Mouse (Mus musculus) MEL (cell line): ENCODE results near the gene Rasgrp1. TPM values are rescaled to one million over a fixed set of nuclear protein-coding genes. Genes with fewer than 3 reads are reported as not detected.

Source experiments
- DNase-seq: peaks from one replicate; pipeline ENCODE4 v3.0.0; 2011; ENCODE audit warnings: low read depth, low spot score
- H3K27ac ChIP-seq: 2 replicates; pipeline ENCODE4 v1.5.1; 2012; ENCODE audit warnings: low read depth, mild to moderate bottlenecking, control low read depth, low read length, moderate library complexity; ENCODE audit not compliant: control insufficient read depth
- H3K27me3 ChIP-seq, 2 experiments: fragments of 150-350 bp in 1 of 2; sonication (generic) in 1 of 2; 2 replicates each; pipeline ENCODE4 v1.6.1; 2012; ENCODE audit warnings: low read length in 2 of 2, mild to moderate bottlenecking in 2 of 2, improper control_type of control experiment in 1 of 2, moderate library complexity in 1 of 2; ENCODE audit not compliant: insufficient read depth in 2 of 2, control insufficient read depth in 1 of 2
- H3K36me3 ChIP-seq, 2 experiments: 2 replicates each; pipeline ENCODE4 v1.6.1; 2012 to 2014; ENCODE audit warnings: low read length in 2 of 2, improper control_type of control experiment in 1 of 2, inconsistent platforms in 1 of 2, mild to moderate bottlenecking in 1 of 2; ENCODE audit not compliant: insufficient read depth in 2 of 2, control insufficient read depth in 1 of 2
- H3K4me1 ChIP-seq, 2 experiments: fragments of 150-350 bp in 1 of 2; sonication (generic) in 1 of 2; 2 replicates each; pipeline ENCODE4 v1.6.1; 2012; ENCODE audit warnings: low read length in 2 of 2, improper control_type of control experiment in 1 of 2, mild to moderate bottlenecking in 1 of 2; ENCODE audit not compliant: insufficient read depth in 2 of 2, control insufficient read depth in 1 of 2
- H3K4me3 ChIP-seq, 2 experiments: fragments of 150-350 bp in 1 of 2; sonication (generic) in 1 of 2; 2 replicates each; pipeline ENCODE4 v1.5.1; 2012; ENCODE audit warnings: low read depth in 2 of 2, low read length in 2 of 2, mild to moderate bottlenecking in 2 of 2, moderate library complexity in 2 of 2, control low read depth in 1 of 2, improper control_type of control experiment in 1 of 2; ENCODE audit not compliant: control insufficient read depth in 1 of 2, insufficient read depth in 1 of 2
- H3K79me2 ChIP-seq: 2 replicates; pipeline ENCODE4 v1.6.1; 2012; ENCODE audit warnings: mild to moderate bottlenecking, low read length, moderate library complexity; ENCODE audit not compliant: control insufficient read depth, poor library complexity, insufficient read depth
- H3K9ac ChIP-seq: 2 replicates; pipeline ENCODE4 v1.6.1; 2012; ENCODE audit warnings: low read depth, mild to moderate bottlenecking, control low read depth, low read length, moderate library complexity; ENCODE audit not compliant: control insufficient read depth, poor library complexity, severe bottlenecking
- H3K9me3 ChIP-seq: fragments of 150-350 bp; sonication (generic); replicated peaks from 2 replicates; pipeline ENCODE4 v1.6.1; 2012; ENCODE audit warnings: mild to moderate bottlenecking, low read length, improper control_type of control experiment, moderate library complexity; ENCODE audit not compliant: insufficient read depth
- CHD1 ChIP-seq: IDR thresholded peaks from 2 replicates; pipeline ENCODE4 v1.6.1; 2012; ENCODE audit warnings: low read depth, mild to moderate bottlenecking, inconsistent platforms, low read length, improper control_type of control experiment
- CHD2 ChIP-seq: IDR thresholded peaks from 2 replicates; pipeline ENCODE4 v1.6.1; 2011; ENCODE audit warnings: low read length, improper control_type of control experiment
- E2F4 ChIP-seq: IDR thresholded peaks from 2 replicates; pipeline ENCODE4 v1.6.1; 2011; ENCODE audit warnings: low read depth, low read length, improper control_type of control experiment, borderline replicate concordance
- EP300 ChIP-seq, 2 experiments: IDR thresholded peaks; 2 replicates each; pipeline ENCODE4 v1.6.1; 2011; ENCODE audit warnings: improper control_type of control experiment in 2 of 2, low read length in 2 of 2, low read depth in 1 of 2, mild to moderate bottlenecking in 1 of 2
- JUND ChIP-seq: IDR thresholded peaks from 2 replicates; pipeline ENCODE4 v1.6.1; 2011; ENCODE audit warnings: low read depth, mild to moderate bottlenecking, improper control_type of control experiment, low read length
- MAX ChIP-seq: IDR thresholded peaks from 2 replicates; pipeline ENCODE4 v1.6.1; 2011; ENCODE audit warnings: low read length, improper control_type of control experiment
- MAZ ChIP-seq: IDR thresholded peaks from 2 replicates; pipeline ENCODE4 v1.6.1; 2012; ENCODE audit warnings: low read depth, mild to moderate bottlenecking, inconsistent platforms, low read length, improper control_type of control experiment
- MEF2A ChIP-seq: IDR thresholded peaks from 2 replicates; pipeline ENCODE4 v1.6.1; 2014; ENCODE audit warnings: low read depth, mild to moderate bottlenecking, inconsistent platforms, low read length, improper control_type of control experiment; ENCODE audit not compliant: poor library complexity, insufficient replicate concordance, severe bottlenecking; ENCODE audit errors: extremely low read depth
- MXI1 ChIP-seq: IDR thresholded peaks from 2 replicates; pipeline ENCODE4 v1.6.1; 2011; ENCODE audit warnings: mild to moderate bottlenecking, low read depth, low read length, improper control_type of control experiment
- MYC ChIP-seq: IDR thresholded peaks from 2 replicates; pipeline ENCODE4 v1.6.1; 2011; ENCODE audit warnings: low read depth, mild to moderate bottlenecking, low read length, improper control_type of control experiment, moderate library complexity
- POLR2A ChIP-seq, 2 experiments: IDR thresholded peaks; 2 replicates each; pipeline ENCODE4 v1.6.1; 2011 to 2012; ENCODE audit warnings: low read length in 2 of 2, mild to moderate bottlenecking in 2 of 2, control low read depth in 1 of 2, improper control_type of control experiment in 1 of 2, low read depth in 1 of 2, moderate library complexity in 1 of 2; ENCODE audit not compliant: control insufficient read depth in 1 of 2, insufficient read depth in 1 of 2, poor library complexity in 1 of 2
- POLR2AphosphoS2 ChIP-seq: IDR thresholded peaks from 2 replicates; pipeline ENCODE4 v1.6.1; 2011; ENCODE audit warnings: low read length, improper control_type of control experiment
- RAD21 ChIP-seq: IDR thresholded peaks from 2 replicates; pipeline ENCODE4 v1.6.1; 2011; ENCODE audit warnings: mild to moderate bottlenecking, low read depth, low read length, improper control_type of control experiment
- RCOR1 ChIP-seq: IDR thresholded peaks from 2 replicates; pipeline ENCODE4 v1.6.1; 2012; ENCODE audit warnings: low read depth, mild to moderate bottlenecking, inconsistent platforms, low read length, improper control_type of control experiment
- TBP ChIP-seq: IDR thresholded peaks from 2 replicates; pipeline ENCODE4 v1.8.0; 2011; ENCODE audit warnings: low read depth, low read length, improper control_type of control experiment
- USF1 ChIP-seq: IDR thresholded peaks from 2 replicates; pipeline ENCODE4 v1.6.1; 2014; ENCODE audit warnings: low read depth, mild to moderate bottlenecking, inconsistent platforms, low read length, improper control_type of control experiment, moderate library complexity
- ZMIZ1 ChIP-seq: IDR thresholded peaks from 2 replicates; pipeline ENCODE4 v1.6.1; 2012; ENCODE audit warnings: low read depth, mild to moderate bottlenecking, inconsistent platforms, low read length, improper control_type of control experiment, moderate library complexity
- ZNF384 ChIP-seq: IDR thresholded peaks from 2 replicates; pipeline ENCODE4 v1.6.1; 2012; ENCODE audit warnings: low read depth, mild to moderate bottlenecking, inconsistent platforms, low read length, improper control_type of control experiment
- polyA plus RNA-seq, 2 experiments: library from polyadenylated mRNA; stranded (reverse) in 1 of 2; unstranded in 1 of 2; fragments of >175 nt in 1 of 2; fragments of >200 nt in 1 of 2; gene quantifications; 2 replicates each; pipeline versions ENCODE4 v1.2.1 to v1.2.4; 2012; ENCODE audit warnings: low replicate concordance in 2 of 2, low read depth in 1 of 2; ENCODE audit not compliant: insufficient read length in 2 of 2, insufficient read depth in 1 of 2, missing spikeins in 1 of 2
- total RNA-seq: library from RNA; depleted of rRNA; stranded (reverse); fragments of 300-350 nt; gene quantifications from 2 replicates; pipeline ENCODE4 v1.2.3, GENCODE M21; 2012

Rasgrp1 gene
- total and polyA plus RNA-seq, 3 experiments: not detected

GRCm38 (mm10) chr2:117312030-117312429 lies 30.8 kb downstream of the Rasgrp1 start:
- DNase-seq: no peak
- H3K9me3 ChIP-seq: no peaks in the 10 kb centered on the region
- no peak overlapping the region for H3K27ac ChIP-seq
- no peaks in the 10 kb centered on the region for H3K4me1 ChIP-seq
- H3K27me3 ChIP-seq: no peaks in the 10 kb centered on the region
- no peak overlapping the region for H3K9ac ChIP-seq
- TF ChIP-seq ZNF384 (no peak), TBP (no peak), MEF2A (no peak), ZMIZ1 (no peak), RAD21 (no peak), POLR2AphosphoS2 (no peak), MAZ (no peak), RCOR1 (no peak), MAX (no peak), EP300 (IDR thresholded peaks at IDR 0.05; ENCODE audit: low read depth in 1 of 2, low read length in 2 of 2) (no peak), CHD1 (no peak), E2F4 (no peak), MXI1 (no peak), USF1 (no peak), CHD2 (no peak)
- H3K36me3 ChIP-seq: no peaks in the 10 kb centered on the region
- no peak overlapping the region for H3K4me3 ChIP-seq
- H3K79me2 ChIP-seq: no peaks in the 10 kb centered on the region

GRCm38 (mm10) chr2:117311349-117311748 lies 31.5 kb downstream of the Rasgrp1 start:
- Histone ChIP-seq H3K27ac (no peak overlapping the region), H3K27me3 (no peaks in the 10 kb centered on the region), H3K9me3 (no peaks in the 10 kb centered on the region), H3K79me2 (no peaks in the 10 kb centered on the region), H3K4me3 (no peak overlapping the region), H3K9ac (no peak overlapping the region), H3K4me1 (no peaks in the 10 kb centered on the region), H3K36me3 (no peaks in the 10 kb centered on the region)
- no peak for DNase-seq
- no peak for TF ChIP-seq POLR2A (IDR thresholded peaks at IDR 0.05; ENCODE audit: control insufficient read depth in 1 of 2, insufficient read depth in 1 of 2, low read depth in 1 of 2, low read length in 2 of 2, poor library complexity in 1 of 2)
- TF ChIP-seq JUND: no peak
- TF ChIP-seq MYC: no peak
- TF ChIP-seq MAX: no peak
